Mouse (Mus musculus) heart, postnatal 14 days (tissue): ENCODE results near the gene Morc1. TPM values are rescaled to one million over a fixed set of nuclear protein-coding genes. Genes with fewer than 3 reads are reported as not detected.

Source experiments
- DNase-seq, 2 experiments: peaks; one replicate each; pipeline ENCODE4 v3.0.0; 2021 to 2022
- intact Hi-C: fragments of 180-260 bp; cut with DNase I; formaldehyde crosslinking; loops from one replicate; pipeline ENCODE4 v1.15.1; 2025
- total RNA-seq, 2 experiments: library from RNA; stranded (reverse); gene quantifications; 2 replicates each; pipeline ENCODE4 v1.2.3; 2021

Morc1 gene
- total RNA-seq, 2 experiments from 2014 or later = 0.20 TPM; not detected in 1

- intact Hi-C loops = no loop called here
- DNase-seq = no peak
These were observed 190.0 kb downstream of the Morc1 start for GRCm38 (mm10) chr16:48621019-48621418.

- intact Hi-C loops = no loop called here
- no peak for DNase-seq
These were observed 192.4 kb downstream of the Morc1 start for GRCm38 (mm10) chr16:48623447-48623846.

- no peak for DNase-seq
- intact Hi-C loops = no loop called here
These were observed 195.1 kb downstream of the Morc1 start for GRCm38 (mm10) chr16:48626186-48626585.

- intact Hi-C loops = no loop called here
These were observed 196.3 kb downstream of the Morc1 start for GRCm38 (mm10) chr16:48627296-48627695.

GRCm38 (mm10) chr16:48629710-48630109, 198.7 kb downstream of the Morc1 start:
- DNase-seq = no peak
- intact Hi-C loops = no loop called here

More at GRCm38 (mm10) chr16:48627296-48627695, 196.3 kb downstream of the Morc1 start:
- no peak for DNase-seq

- DNase-seq = no peak
- intact Hi-C loops = no loop called here
These were observed 199.4 kb downstream of the Morc1 start for GRCm38 (mm10) chr16:48630466-48630865.

- intact Hi-C loops = no loop called here
- no peak for DNase-seq
These were observed 201.3 kb downstream of the Morc1 start for GRCm38 (mm10) chr16:48632351-48632750.

- intact Hi-C loops = no loop called here
- no peak for DNase-seq
These were observed 215.2 kb downstream of the Morc1 start for GRCm38 (mm10) chr16:48646246-48646645.

- intact Hi-C loops = no loop called here
- DNase-seq = no peak
These were observed 240.7 kb downstream of the Morc1 start for GRCm38 (mm10) chr16:48671696-48672095.

- intact Hi-C loops = no loop called here
- no peak for DNase-seq
These were observed 241.6 kb downstream of the Morc1 start for GRCm38 (mm10) chr16:48672664-48673063.

GRCm38 (mm10) chr16:48675607-48676006, 244.6 kb downstream of the Morc1 start:
- DNase-seq = peak; percentile 64 to 78
- intact Hi-C loops = no loop called here

GRCm38 (mm10) chr16:48676205-48676604, 245.2 kb downstream of the Morc1 start:
- DNase-seq = no peak
- intact Hi-C loops = no loop called here

GRCm38 (mm10) chr16:48677381-48677780, 246.3 kb downstream of the Morc1 start:
- intact Hi-C loops = no loop called here
- DNase-seq = no peak

GRCm38 (mm10) chr16:48678029-48678428, 247.0 kb downstream of the Morc1 start:
- intact Hi-C loops = no loop called here
- no peak for DNase-seq

Other genes with a start within 250 kb of the Morc1 start
- gene Dppa4, start 147.5 kb upstream of the Morc1 start, total RNA-seq = not detected
- not detected for gene Dppa2, start 127.3 kb upstream of the Morc1 start, total RNA-seq
- not detected for gene Gm5485, start 18.8 kb upstream of the Morc1 start, total RNA-seq